Mouse (Mus musculus) limb, embryonic 11.5 days (tissue): ENCODE results near the gene Rac3. TPM values are rescaled to one million over a fixed set of nuclear protein-coding genes. Genes with fewer than 3 reads are reported as not detected.

Experiments
- ATAC-seq: fragments of 200-750 bp; cut with Nextera tagmentation; 2 replicates; pipeline ENCODE4 v1.8.0; 2017; ENCODE audit warnings: low read depth; ENCODE audit not compliant: insufficient number of reproducible peaks, low FRiP score, low TSS enrichment
- DNase-seq: peaks from one replicate; pipeline ENCODE4 v3.0.0-alpha.2; 2015; ENCODE audit warnings: low spot score
- H3K27ac ChIP-seq: fragments of 300-500 bp; sonication (generic); replicated peaks from 2 replicates; pipeline ENCODE4 v1.5.1; 2014; ENCODE audit warnings: low read depth, mild to moderate bottlenecking, low read length
- H3K27me3 ChIP-seq: fragments of 300-500 bp; sonication (generic); 2 replicates; pipeline ENCODE4 v1.6.1; 2014; ENCODE audit warnings: mild to moderate bottlenecking, low read length, mixed read lengths; ENCODE audit not compliant: control insufficient read depth, insufficient read depth
- H3K36me3 ChIP-seq: fragments of 300-500 bp; sonication (generic); 2 replicates; pipeline ENCODE4 v1.6.1; 2014; ENCODE audit warnings: mild to moderate bottlenecking, low read length, moderate library complexity, mixed read lengths; ENCODE audit not compliant: control insufficient read depth, insufficient read depth
- H3K4me1 ChIP-seq: fragments of 300-500 bp; sonication (generic); 2 replicates; pipeline ENCODE4 v1.6.1; 2014; ENCODE audit warnings: low read length, mixed read lengths; ENCODE audit not compliant: control insufficient read depth, insufficient read depth
- H3K4me2 ChIP-seq: fragments of 300-500 bp; sonication (generic); 2 replicates; pipeline ENCODE4 v1.6.1; 2014; ENCODE audit warnings: low read depth, mild to moderate bottlenecking, moderate library complexity; ENCODE audit not compliant: severe bottlenecking
- H3K4me3 ChIP-seq: fragments of 300-500 bp; sonication (generic); 2 replicates; pipeline ENCODE4 v1.5.1; 2014; ENCODE audit warnings: low read depth, low read length
- H3K9ac ChIP-seq: fragments of 300-500 bp; sonication (generic); 2 replicates; pipeline ENCODE4 v1.6.1; 2014; ENCODE audit warnings: mild to moderate bottlenecking, low read length
- H3K9me3 ChIP-seq: fragments of 300-500 bp; sonication (generic); 2 replicates; pipeline ENCODE4 v1.6.1; 2016; ENCODE audit warnings: low read length; ENCODE audit not compliant: control insufficient read depth
- WGBS: fragments of 180-500 bp; shearing (Covaris S2); extraction: QIAGEN DNeasy Blood & Tissue Kit; methylation state at CpG from one replicate; pipeline ENCODE4 v1.1.7; 2014; 5-methylcytosine and 5-hydroxymethylcytosine counted together
- polyA plus RNA-seq: library from polyadenylated mRNA; unstranded; fragments of >200 nt; fragmentation: Nextera tagmentation; extraction: Ambion mirVana; gene quantifications from 2 replicates; pipeline ENCODE4 v1.2.1, GENCODE M21; 2014

Rac3 gene
- polyA plus RNA-seq, 1 experiment from 2014 or later, result 12.8 TPM

- H3K4me1 ChIP-seq, result peaks cover 51% of the 10 kb centered on the region
- no peak overlapping the region for H3K4me3 ChIP-seq
- H3K27ac ChIP-seq, result no peak overlapping the region
- H3K9me3 ChIP-seq, result no peaks in the 10 kb centered on the region
- no peak overlapping the region for H3K9ac ChIP-seq
- no peak overlapping the region for H3K4me2 ChIP-seq
- H3K36me3 ChIP-seq, result no peaks in the 10 kb centered on the region
- DNase-seq, result no peak
- H3K27me3 ChIP-seq, result no peaks in the 10 kb centered on the region
- ATAC-seq, result no peak
- 78% methylated on average over 2 of the region's 2 CpGs for WGBS
Measured at GRCm38 (mm10) chr11:120709551-120709950, 11.7 kb upstream of the Rac3 start.

GRCm38 (mm10) chr11:120710672-120711071 is 10.6 kb upstream of the Rac3 start:
- Histone ChIP-seq H3K9ac (no peak overlapping the region), H3K4me1 (peaks cover 43% of the 10 kb centered on the region)
- 17% methylated on average over 5 of the region's 5 CpGs for WGBS

GRCm38 (mm10) chr11:120711980-120712604 is 9.2 kb upstream of the Rac3 start:
- ATAC-seq (no peak), DNase-seq (no peak)
- Histone ChIP-seq H3K9ac (no peak overlapping the region), H3K36me3 (peaks cover 6% of the 10 kb centered on the region; the same call in 1 of the 2 replicates), H3K27ac (no peak overlapping the region), H3K9me3 (no peaks in the 10 kb centered on the region), H3K27me3 (no peaks in the 10 kb centered on the region), H3K4me3 (no peak overlapping the region), H3K4me2 (peak overlapping the region; percentile 97), H3K4me1 (peaks cover 28% of the 10 kb centered on the region)
- 52% methylated on average over 8 of the region's 8 CpGs for WGBS

More at GRCm38 (mm10) chr11:120710672-120711071, 10.6 kb upstream of the Rac3 start:
- Histone ChIP-seq H3K4me3 (no peak overlapping the region), H3K4me2 (no peak overlapping the region), H3K27me3 (no peaks in the 10 kb centered on the region), H3K27ac (no peak overlapping the region), H3K9me3 (no peaks in the 10 kb centered on the region), H3K36me3 (peaks cover 3% of the 10 kb centered on the region; the same call in 1 of the 2 replicates)
- ATAC-seq (no peak), DNase-seq (no peak)

GRCm38 (mm10) chr11:120712771-120713568 is 8.3 kb upstream of the Rac3 start:
- no peaks in the 10 kb centered on the region for H3K9me3 ChIP-seq
- peak; percentile 77 for DNase-seq
- H3K36me3 ChIP-seq, result peaks cover 10% of the 10 kb centered on the region; the same call in 1 of the 2 replicates
- peaks cover 20% of the 10 kb centered on the region for H3K4me1 ChIP-seq
- H3K4me2 ChIP-seq, result peak overlapping the region; percentile 97
- ATAC-seq, result peak; percentile 29
- no peaks in the 10 kb centered on the region for H3K27me3 ChIP-seq
- H3K27ac ChIP-seq, result no peak overlapping the region; the same call in 1 of the 2 replicates
- H3K9ac ChIP-seq, result peak overlapping the region; percentile 61
- peak overlapping the region; percentile 51 for H3K4me3 ChIP-seq
- under 1% methylated on average over 38 of the region's 38 CpGs for WGBS

- peak; percentile 93 for ATAC-seq
- WGBS, result 3% methylated on average over 50 of the region's 53 CpGs
- no peaks in the 10 kb centered on the region for H3K27me3 ChIP-seq
- H3K9me3 ChIP-seq, result no peaks in the 10 kb centered on the region
- peaks cover 16% of the 10 kb centered on the region; the same call in 1 of the 2 replicates for H3K36me3 ChIP-seq
- H3K9ac ChIP-seq, result peak within 1 kb of the TSS; percentile 61
- peak within 1 kb of the TSS; percentile 51 for H3K4me3 ChIP-seq
- H3K4me1 ChIP-seq, result peaks cover 20% of the 10 kb centered on the region
- DNase-seq, result peak; percentile 96
- no peak within 1 kb of the TSS; the same call in 1 of the 2 replicates for H3K27ac ChIP-seq
- H3K4me2 ChIP-seq, result peak within 1 kb of the TSS; percentile 97
Measured at GRCm38 (mm10) chr11:120713580-120714518, 7.4 kb upstream of the Rac3 start, which contains the start of the genes Cenpx and Lrrc45. TSS of gene Cenpx (minus strand) at chr11:120713738. TSS of gene Lrrc45 (plus strand) at chr11:120713925.

GRCm38 (mm10) chr11:120714546-120714945 is 6.7 kb upstream of the Rac3 start:
- peaks cover 16% of the 10 kb centered on the region; the same call in 1 of the 2 replicates for H3K36me3 ChIP-seq
- WGBS, result 60% methylated on average over 10 of the region's 10 CpGs
- H3K9me3 ChIP-seq, result no peaks in the 10 kb centered on the region

GRCm38 (mm10) chr11:120715131-120715530 is 6.1 kb upstream of the Rac3 start:
- DNase-seq (no peak), ATAC-seq (no peak)
- no peak overlapping the region for H3K4me2 ChIP-seq
- peak overlapping the region; percentile 35; the same call in 1 of the 2 replicates for H3K9ac ChIP-seq
- peaks cover 16% of the 10 kb centered on the region; the same call in 1 of the 2 replicates for H3K36me3 ChIP-seq
- no peaks in the 10 kb centered on the region for H3K27me3 ChIP-seq
- H3K9me3 ChIP-seq, result no peaks in the 10 kb centered on the region
- 90% methylated on average over 9 of the region's 9 CpGs for WGBS
- peaks cover 20% of the 10 kb centered on the region for H3K4me1 ChIP-seq
- no peak overlapping the region for H3K27ac ChIP-seq
- H3K4me3 ChIP-seq, result no peak overlapping the region

More at GRCm38 (mm10) chr11:120714546-120714945, 6.7 kb upstream of the Rac3 start:
- ATAC-seq (no peak), DNase-seq (no peak)
- H3K27ac ChIP-seq, result no peak overlapping the region
- peak overlapping the region; percentile 97 for H3K4me2 ChIP-seq
- no peaks in the 10 kb centered on the region for H3K27me3 ChIP-seq
- H3K9ac ChIP-seq, result peak overlapping the region; percentile 56
- peak overlapping the region; percentile 51 for H3K4me3 ChIP-seq
- H3K4me1 ChIP-seq, result peaks cover 20% of the 10 kb centered on the region
